Mouse (Mus musculus) midbrain, embryonic 11.5 days (tissue): ENCODE measurements around the gene Gm44805. TPM values are rescaled to one million over a fixed set of nuclear protein-coding genes. Genes with fewer than 3 reads are reported as not detected.

Source experiments
- ATAC-seq: fragments of 200-750 bp; cut with Nextera tagmentation; 2 replicates; pipeline ENCODE4 v1.8.0; 2017; ENCODE audit warnings: moderate TSS enrichment, moderate library complexity; ENCODE audit not compliant: low FRiP score
- DNase-seq: peaks from one replicate; pipeline ENCODE4 v3.0.0; 2015; ENCODE audit warnings: low spot score; ENCODE audit errors: missing footprints
- H3K27ac ChIP-seq: fragments of 300-500 bp; sonication (generic); 2 replicates; pipeline ENCODE4 v1.5.1; 2014; ENCODE audit warnings: low read depth, low read length
- H3K27me3 ChIP-seq: fragments of 300-500 bp; sonication (generic); 2 replicates; pipeline ENCODE4 v1.6.1; 2014; ENCODE audit warnings: mild to moderate bottlenecking, low read length, moderate library complexity, mixed read lengths; ENCODE audit not compliant: control insufficient read depth, insufficient read depth
- H3K36me3 ChIP-seq: fragments of 300-500 bp; sonication (generic); 2 replicates; pipeline ENCODE4 v1.6.1; 2014; ENCODE audit warnings: mild to moderate bottlenecking, low read length, moderate library complexity, mixed read lengths; ENCODE audit not compliant: control insufficient read depth, insufficient read depth
- H3K4me1 ChIP-seq: fragments of 300-500 bp; sonication (generic); 2 replicates; pipeline ENCODE4 v1.6.1; 2014; ENCODE audit warnings: low read length; ENCODE audit not compliant: control insufficient read depth, insufficient read depth
- H3K4me2 ChIP-seq: fragments of 300-500 bp; sonication (generic); 2 replicates; pipeline ENCODE4 v1.6.1; 2014; ENCODE audit warnings: mild to moderate bottlenecking, moderate library complexity
- H3K4me3 ChIP-seq: fragments of 300-500 bp; sonication (generic); 2 replicates; pipeline ENCODE4 v1.5.1; 2014; ENCODE audit warnings: low read depth, low read length
- H3K9ac ChIP-seq: fragments of 300-500 bp; sonication (generic); 2 replicates; pipeline ENCODE4 v1.6.1; 2014; ENCODE audit warnings: low read length
- H3K9me3 ChIP-seq: fragments of 300-500 bp; sonication (generic); 2 replicates; pipeline ENCODE4 v1.6.1; 2016; ENCODE audit warnings: low read length; ENCODE audit not compliant: control insufficient read depth
- WGBS: fragments of 180-500 bp; shearing (Covaris S2); extraction: QIAGEN DNeasy Blood & Tissue Kit; methylation state at CpG from one replicate; pipeline ENCODE4 v1.1.7; 2014; 5-methylcytosine and 5-hydroxymethylcytosine counted together
- polyA plus RNA-seq: library from polyadenylated mRNA; unstranded; fragments of >200 nt; fragmentation: Nextera tagmentation; extraction: Ambion mirVana; gene quantifications from 2 replicates; pipeline ENCODE4 v1.2.1, GENCODE M21; 2014

Gm44805 gene
- polyA plus RNA-seq, 1 experiment from 2014 or later, result not detected

- no peak overlapping the region for H3K27ac ChIP-seq
- H3K4me2 ChIP-seq, result no peak overlapping the region
- H3K9ac ChIP-seq, result no peak overlapping the region
- DNase-seq, result no peak
- no peaks in the 10 kb centered on the region for H3K4me1 ChIP-seq
- no peaks in the 10 kb centered on the region for H3K9me3 ChIP-seq
- H3K4me3 ChIP-seq, result no peak overlapping the region
- ATAC-seq, result no peak
- H3K27me3 ChIP-seq, result no peaks in the 10 kb centered on the region
- 85% methylated on average over 10 of the region's 10 CpGs for WGBS
- H3K36me3 ChIP-seq, result no peaks in the 10 kb centered on the region
Measured at GRCm38 (mm10) chr7:19675824-19676223, 5.4 kb downstream of the Gm44805 start.

- Histone ChIP-seq H3K36me3 (no peaks in the 10 kb centered on the region), H3K4me3 (no peak overlapping the region), H3K4me1 (no peaks in the 10 kb centered on the region)
Measured at GRCm38 (mm10) chr7:19673083-19673699, 8.0 kb downstream of the Gm44805 start.

DNA sequence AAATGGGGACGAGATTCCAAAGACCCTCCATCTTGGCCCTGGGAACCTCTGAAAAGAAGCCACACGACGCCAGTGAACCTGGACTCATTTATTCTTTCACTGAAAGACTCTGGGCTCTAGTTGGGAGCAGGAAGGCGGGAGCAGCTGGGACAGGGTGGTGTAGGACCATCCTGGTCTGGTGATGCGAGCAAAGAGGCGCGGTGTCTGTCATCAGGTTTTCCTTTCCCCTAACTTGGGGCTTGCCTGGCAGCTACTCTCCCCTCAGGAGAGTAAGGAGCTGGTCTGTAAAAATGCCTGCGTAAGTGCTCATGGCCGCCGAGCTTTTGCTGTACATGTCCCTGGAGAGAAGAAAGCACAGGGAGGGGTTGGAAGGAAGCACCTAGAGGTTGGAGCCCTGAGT lies 9.7 kb downstream of the Gm44805 start:
- H3K36me3 ChIP-seq, result no peaks in the 10 kb centered on the region
- no peak overlapping the region for H3K4me3 ChIP-seq
- H3K4me1 ChIP-seq, result no peaks in the 10 kb centered on the region
- no peaks in the 10 kb centered on the region for H3K27me3 ChIP-seq
- no peak overlapping the region for H3K4me2 ChIP-seq
- no peak overlapping the region for H3K27ac ChIP-seq
- H3K9ac ChIP-seq, result no peak overlapping the region
- no peaks in the 10 kb centered on the region for H3K9me3 ChIP-seq
- 75% methylated on average over 10 of the region's 10 CpGs for WGBS
- DNase-seq (no peak), ATAC-seq (no peak)

More at GRCm38 (mm10) chr7:19673083-19673699, 8.0 kb downstream of the Gm44805 start:
- no peak for ATAC-seq
- WGBS, result 69% methylated on average over 14 of the region's 14 CpGs
- no peaks in the 10 kb centered on the region for H3K27me3 ChIP-seq
- H3K27ac ChIP-seq, result no peak overlapping the region
- H3K4me2 ChIP-seq, result no peak overlapping the region
- no peak overlapping the region for H3K9ac ChIP-seq
- DNase-seq, result no peak
- H3K9me3 ChIP-seq, result no peaks in the 10 kb centered on the region

- no peak overlapping the region for H3K4me3 ChIP-seq
- DNase-seq (peak; percentile 95), ATAC-seq (peak; percentile 66)
- WGBS, result 9% methylated on average over 10 of the region's 10 CpGs
- H3K27ac ChIP-seq, result no peak overlapping the region
- no peaks in the 10 kb centered on the region for H3K36me3 ChIP-seq
- H3K4me2 ChIP-seq, result 0 out of 2 replicates have a peak overlapping the region, but pooled peaks have one; percentile 6
- no peaks in the 10 kb centered on the region for H3K27me3 ChIP-seq
- H3K9me3 ChIP-seq, result no peaks in the 10 kb centered on the region
- H3K9ac ChIP-seq, result peak overlapping the region; percentile 39; the same call in 1 of the 2 replicates
- H3K4me1 ChIP-seq, result peaks cover 6% of the 10 kb centered on the region
Measured at GRCm38 (mm10) chr7:19668947-19669721, 12.1 kb downstream of the Gm44805 start.

GRCm38 (mm10) chr7:19667434-19667833 lies 13.8 kb downstream of the Gm44805 start:
- H3K27me3 ChIP-seq, result no peaks in the 10 kb centered on the region
- H3K36me3 ChIP-seq, result no peaks in the 10 kb centered on the region
- no peak overlapping the region for H3K9ac ChIP-seq
- H3K4me2 ChIP-seq, result no peak overlapping the region
- 74% methylated on average over 2 of the region's 2 CpGs for WGBS
- H3K4me3 ChIP-seq, result no peak overlapping the region
- H3K27ac ChIP-seq, result no peak overlapping the region
- DNase-seq (no peak), ATAC-seq (no peak)
- no peaks in the 10 kb centered on the region for H3K9me3 ChIP-seq
- peaks cover 14% of the 10 kb centered on the region for H3K4me1 ChIP-seq

DNA sequence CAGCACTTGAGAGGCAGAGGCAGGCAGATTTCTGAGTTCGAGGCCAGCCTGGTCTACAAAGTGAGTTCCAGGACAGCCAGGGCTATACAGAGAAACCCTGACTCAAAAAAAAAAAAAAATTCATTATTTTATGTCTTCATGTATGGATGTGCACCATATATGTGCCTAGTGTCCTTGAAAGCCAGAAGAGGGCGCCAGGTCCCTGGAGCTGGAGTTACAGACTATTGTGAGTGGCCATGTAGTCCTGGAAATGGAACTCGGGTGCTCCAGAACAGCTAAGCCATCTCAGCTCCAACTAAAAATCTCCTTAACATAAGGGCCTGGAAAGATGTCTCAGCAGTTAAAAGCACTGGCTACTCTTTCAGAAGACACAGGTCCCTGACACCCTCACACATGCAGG lies 14.5 kb downstream of the Gm44805 start:
- Histone ChIP-seq H3K4me3 (no peak overlapping the region), H3K4me1 (peaks cover 14% of the 10 kb centered on the region), H3K9ac (no peak overlapping the region), H3K9me3 (no peaks in the 10 kb centered on the region), H3K4me2 (no peak overlapping the region), H3K27me3 (no peaks in the 10 kb centered on the region), H3K27ac (no peak overlapping the region), H3K36me3 (no peaks in the 10 kb centered on the region)
- DNase-seq (no peak), ATAC-seq (no peak)
- 59% methylated on average over 3 of the region's 3 CpGs for WGBS

DNA sequence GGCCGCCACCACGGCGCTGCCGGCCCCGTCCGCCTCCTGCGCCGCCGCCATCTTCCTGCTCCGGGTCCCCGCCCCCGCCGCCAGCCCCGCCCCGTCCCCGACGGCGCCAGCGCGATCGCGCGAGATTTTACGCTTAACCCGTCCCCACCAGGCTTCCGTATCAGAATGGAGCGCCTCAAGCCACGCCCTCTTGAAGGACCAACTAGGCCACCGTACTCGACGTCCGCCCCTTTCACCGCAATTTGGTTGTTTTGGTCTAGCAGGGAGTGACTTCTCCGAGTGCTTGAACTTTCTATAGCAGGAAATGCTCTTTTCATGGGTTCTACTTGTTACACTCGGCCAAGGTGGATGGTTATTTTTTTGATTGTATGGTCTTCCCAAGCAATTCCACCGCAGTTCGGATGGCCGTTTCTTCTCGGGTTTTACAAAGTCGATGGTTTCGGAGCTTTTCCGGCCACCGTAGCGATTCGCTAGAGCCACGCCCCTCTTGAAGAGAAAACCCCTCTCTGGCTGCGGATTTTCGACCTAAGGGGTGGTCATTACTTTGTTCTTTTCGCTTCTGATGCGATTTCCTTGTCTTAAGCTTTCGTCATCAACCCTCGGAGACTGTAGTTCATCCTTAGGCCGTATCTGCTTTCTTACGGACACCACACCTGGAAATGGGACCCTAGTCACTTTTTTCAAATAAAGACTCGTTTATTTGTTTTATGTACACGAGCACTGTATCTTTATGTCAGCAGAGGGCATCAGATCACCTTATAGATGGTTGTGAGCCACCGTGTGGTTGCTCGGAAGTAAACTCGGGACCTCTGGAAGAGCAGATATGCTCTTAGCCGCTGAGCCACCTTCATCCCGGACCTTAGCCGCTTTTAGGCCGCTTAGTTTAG lies 16.0 kb downstream of the Gm44805 start, which contains the start of gene Clptm1:
TSS of gene Clptm1 (minus strand) at position 79 of the 887 bp plus-strand sequence.
- Histone ChIP-seq H3K4me3 (peak within 1 kb of the TSS; percentile 99), H3K9ac (peak within 1 kb of the TSS; percentile 98), H3K27me3 (no peaks in the 10 kb centered on the region), H3K36me3 (no peaks in the 10 kb centered on the region), H3K4me1 (peaks cover 14% of the 10 kb centered on the region), H3K27ac (peak within 1 kb of the TSS; percentile 90), H3K9me3 (no peaks in the 10 kb centered on the region), H3K4me2 (peak within 1 kb of the TSS; percentile 80)
- under 1% methylated on average over 63 of the region's 63 CpGs for WGBS
- DNase-seq, result peak; percentile 99
- ATAC-seq, result peak; percentile 90

- no peaks in the 10 kb centered on the region for H3K27me3 ChIP-seq
- H3K9ac ChIP-seq, result peak overlapping the region; percentile 98
- no peak for DNase-seq
- peaks cover 14% of the 10 kb centered on the region for H3K4me1 ChIP-seq
- no peaks in the 10 kb centered on the region; the same call in 1 of the 2 replicates for H3K36me3 ChIP-seq
- ATAC-seq, result no peak; the same call in none of the 2 replicates
- peak overlapping the region; percentile 80 for H3K4me2 ChIP-seq
- under 1% methylated on average over 30 of the region's 37 CpGs for WGBS
- peak overlapping the region; percentile 40; the same call in 1 of the 2 replicates for H3K27ac ChIP-seq
- H3K9me3 ChIP-seq, result no peaks in the 10 kb centered on the region
- peak overlapping the region; percentile 99 for H3K4me3 ChIP-seq
Measured at GRCm38 (mm10) chr7:19664455-19664954, 16.7 kb downstream of the Gm44805 start.
